Mouse (Mus musculus) stomach, postnatal 0 days (tissue): ENCODE measurements at regions not wholly inside any gene's neighbourhood (a gene's known extent, or its start where the extent isn't known, plus 50 kb on each side); places are given as distances from the start of the nearest gene placed in this dataset.

Source experiments
- CTCF ChIP-seq: IDR thresholded peaks from 2 replicates; pipeline ENCODE4 v1.5.1; 2016; ENCODE audit warnings: antibody characterized with exemption, low read depth, mild to moderate bottlenecking, moderate library complexity
- EP300 ChIP-seq: optimal IDR thresholded peaks from 2 replicates; pipeline ENCODE3; 2016; ENCODE audit warnings: antibody characterized with exemption

- TF ChIP-seq CTCF (no peak), EP300 (no peak)
Observed at GRCm38 (mm10) chr11:16669453-16670251, 82.4 kb upstream of the Egfr start.
